Mouse (Mus musculus): ENCODE measurements around the gene Zfp184.
"Not testable (repeated sequence)": the region's sequence is repeated elsewhere in the genome, so short reads cannot be mapped to it uniquely, and the experiment has no call there.

Gene Zfp184

DNA sequence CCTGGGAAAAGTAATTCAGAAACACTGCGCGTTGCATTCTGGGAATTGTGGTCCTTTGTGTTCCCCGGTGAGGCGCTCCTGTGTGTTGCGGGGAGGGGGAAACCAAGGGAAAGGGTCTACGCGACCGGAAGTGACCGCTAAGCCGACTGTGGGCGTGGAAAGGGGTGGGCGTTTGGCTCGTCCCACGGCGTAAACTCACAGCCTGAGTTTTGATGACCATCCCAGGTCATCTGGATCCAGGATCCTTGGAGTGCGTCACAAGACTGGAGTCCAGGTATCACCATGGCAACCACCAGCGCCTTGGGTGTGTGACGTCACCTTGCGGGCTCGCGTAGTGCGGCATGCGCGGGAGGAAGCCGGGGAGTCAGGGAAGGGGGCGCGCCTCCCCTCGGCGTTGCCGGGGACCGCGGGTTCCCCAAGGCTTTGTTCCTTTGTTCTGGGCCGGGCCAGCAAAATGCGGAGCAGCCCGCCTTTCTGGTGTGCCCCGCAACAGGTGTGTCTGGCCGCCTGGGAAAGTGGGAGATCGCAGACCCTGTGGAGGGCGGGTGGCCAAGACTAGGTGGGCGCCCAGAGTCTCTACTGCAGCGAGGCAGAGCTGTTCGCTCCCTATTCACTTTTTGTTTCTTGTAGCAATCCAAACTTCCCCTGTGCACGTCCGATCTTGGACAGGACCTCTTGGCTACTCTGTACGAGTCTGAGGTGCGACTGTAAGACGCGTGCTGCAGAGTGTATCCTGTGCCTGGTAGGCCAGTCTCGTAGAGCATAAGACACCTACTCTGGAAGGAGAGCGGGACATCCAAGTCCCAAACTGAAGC is at the start of gene Zfp184:
Gene Zfp184 (plus strand): TSS at position 169 of the 815 bp plus-strand sequence.
- peak; percentile 87 to 90 for DNase-seq

DNA sequence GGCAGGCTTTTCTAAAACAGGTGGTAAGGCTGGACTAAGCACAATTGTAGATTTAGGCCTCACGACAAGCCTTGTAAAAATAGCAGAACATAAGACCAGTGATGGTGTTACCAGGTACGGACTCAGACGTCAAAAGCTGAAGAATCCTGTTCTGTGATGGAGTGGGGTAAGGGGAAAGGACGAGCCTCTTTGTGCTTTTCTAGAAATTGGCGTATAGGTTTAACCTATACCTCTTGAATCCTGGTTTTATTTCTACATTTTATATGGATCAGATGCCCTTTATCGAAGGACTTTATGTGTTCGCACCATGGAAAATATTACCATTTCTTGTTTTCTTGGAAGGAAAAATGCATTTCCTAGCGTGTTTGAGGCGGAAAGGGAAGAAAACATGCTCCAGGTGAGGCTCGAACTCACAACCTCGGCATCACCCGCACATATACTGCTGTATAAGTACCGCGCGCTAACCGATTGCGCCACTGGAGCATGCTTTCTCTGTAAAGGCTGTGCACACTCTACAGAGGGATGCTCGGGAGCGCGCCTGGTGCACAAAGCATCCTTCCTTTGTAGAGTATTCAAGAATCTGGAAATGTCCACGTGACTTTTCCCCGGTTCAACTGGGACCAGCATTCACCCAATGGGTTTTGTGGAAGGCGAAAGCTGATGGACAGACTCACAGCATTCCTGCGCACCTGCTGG is 48.2 kb upstream of the Zfp184 start:
- no peak for DNase-seq

DNA sequence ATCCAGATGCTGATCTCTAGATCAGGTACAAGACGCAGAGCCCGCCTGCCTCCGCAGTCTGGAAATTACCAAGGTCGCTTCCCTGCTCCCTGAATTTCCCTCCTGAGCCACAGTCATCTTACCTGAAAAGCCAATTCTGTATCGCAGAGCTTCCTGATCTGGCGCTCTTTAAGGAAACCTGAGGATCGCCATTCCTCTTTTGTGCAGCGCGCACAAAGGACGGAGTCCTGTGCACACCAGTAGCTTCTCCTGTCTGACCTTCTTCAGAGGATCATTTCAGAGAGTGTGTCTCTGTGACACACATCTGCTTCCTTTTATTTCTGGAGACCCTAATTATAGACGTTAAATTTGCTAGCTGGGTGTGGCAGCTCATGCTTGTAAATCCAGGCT is 47.7 kb upstream of the Zfp184 start:
- DNase-seq = no peak

DNA sequence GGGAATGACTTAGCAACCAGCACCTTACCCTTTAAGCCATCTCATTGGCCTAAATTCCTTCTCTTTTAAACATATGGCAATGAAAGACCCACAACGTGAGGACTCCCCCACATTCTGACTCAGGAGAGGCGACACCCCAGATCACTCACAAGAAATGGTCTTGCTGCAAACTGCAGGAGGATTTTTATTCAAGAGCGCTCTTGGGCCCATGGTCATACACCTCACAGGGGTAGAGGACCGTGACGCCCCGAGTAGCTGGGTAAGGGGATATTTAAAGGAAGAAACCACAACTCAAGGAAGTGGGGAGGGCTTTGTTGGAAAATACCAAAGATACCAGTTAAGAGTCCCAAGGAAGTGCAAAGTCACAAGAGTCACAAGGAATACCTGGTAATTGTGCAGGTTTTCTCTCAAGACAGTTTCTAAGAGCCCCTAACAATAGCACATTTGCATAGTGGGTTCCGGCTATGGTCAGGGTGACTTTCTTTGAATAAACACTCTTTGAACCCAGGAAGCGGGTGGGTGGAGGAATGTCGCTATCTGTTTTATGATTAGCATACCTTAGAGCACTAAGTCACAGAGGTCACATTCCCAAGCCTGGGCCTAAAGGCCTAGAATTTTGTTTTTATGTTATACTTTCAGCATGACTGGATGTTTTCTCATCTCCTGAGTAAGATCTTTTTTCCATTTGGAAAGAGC is 43.9 kb upstream of the Zfp184 start:
- not testable (repeated sequence) for DNase-seq

DNA sequence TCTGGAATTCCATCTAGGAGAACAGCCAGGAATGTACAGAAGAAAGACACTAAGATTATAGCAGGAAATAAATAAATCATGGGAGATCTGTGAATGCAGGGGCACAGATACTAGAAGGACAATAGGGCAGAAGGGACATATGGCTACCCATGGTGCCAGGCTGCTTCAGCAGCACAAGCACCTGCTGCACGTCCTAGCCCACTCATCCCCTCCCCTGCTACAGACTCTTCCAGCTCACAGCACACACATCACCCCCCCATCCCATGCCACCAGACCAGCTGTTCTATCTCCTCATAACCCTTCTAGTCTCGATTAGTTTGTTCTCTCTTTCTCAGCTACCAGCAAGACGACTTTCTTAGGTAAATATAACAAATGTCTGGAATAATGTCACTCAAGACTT is 41.4 kb upstream of the Zfp184 start:
- DNase-seq = no peak

DNA sequence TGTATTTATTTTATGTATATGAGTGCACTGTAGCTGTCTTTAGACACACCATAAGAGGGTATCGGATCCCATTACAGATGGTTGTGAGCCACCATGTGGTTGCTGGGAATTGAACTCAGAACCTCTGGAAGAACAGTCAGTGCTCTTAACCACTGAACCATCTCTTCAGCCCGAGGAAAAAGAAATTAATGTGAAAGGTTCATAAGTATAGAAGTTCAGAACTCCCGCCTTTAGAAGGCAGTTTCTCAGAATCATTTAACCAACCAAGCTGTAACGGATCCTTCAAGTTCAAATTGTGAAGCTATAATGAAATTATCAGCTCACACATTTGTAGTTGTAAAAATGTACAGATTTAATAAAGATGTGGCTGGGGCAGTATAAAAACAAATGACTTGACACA is 40.8 kb upstream of the Zfp184 start:
- not testable (repeated sequence) for DNase-seq

DNA sequence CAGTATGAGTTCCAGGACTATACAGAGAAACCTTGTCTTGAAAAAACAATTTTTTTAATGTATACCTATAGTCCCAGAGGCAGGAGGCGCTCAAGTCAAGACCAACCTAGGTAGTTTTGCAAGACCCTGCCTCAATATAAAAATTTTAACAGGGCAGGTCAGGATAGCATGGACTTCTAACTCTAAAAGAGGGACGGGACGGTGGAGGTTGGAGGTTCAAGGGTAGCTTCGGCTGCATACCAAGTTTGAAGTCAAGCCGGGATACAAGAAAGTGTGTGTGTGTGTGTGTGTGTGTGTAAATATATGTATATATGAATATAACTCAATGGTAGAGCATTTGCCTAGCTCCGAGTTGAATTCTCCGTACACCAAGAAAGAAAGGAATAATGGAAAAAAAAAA is 38.6 kb upstream of the Zfp184 start:
- DNase-seq = no peak

DNA sequence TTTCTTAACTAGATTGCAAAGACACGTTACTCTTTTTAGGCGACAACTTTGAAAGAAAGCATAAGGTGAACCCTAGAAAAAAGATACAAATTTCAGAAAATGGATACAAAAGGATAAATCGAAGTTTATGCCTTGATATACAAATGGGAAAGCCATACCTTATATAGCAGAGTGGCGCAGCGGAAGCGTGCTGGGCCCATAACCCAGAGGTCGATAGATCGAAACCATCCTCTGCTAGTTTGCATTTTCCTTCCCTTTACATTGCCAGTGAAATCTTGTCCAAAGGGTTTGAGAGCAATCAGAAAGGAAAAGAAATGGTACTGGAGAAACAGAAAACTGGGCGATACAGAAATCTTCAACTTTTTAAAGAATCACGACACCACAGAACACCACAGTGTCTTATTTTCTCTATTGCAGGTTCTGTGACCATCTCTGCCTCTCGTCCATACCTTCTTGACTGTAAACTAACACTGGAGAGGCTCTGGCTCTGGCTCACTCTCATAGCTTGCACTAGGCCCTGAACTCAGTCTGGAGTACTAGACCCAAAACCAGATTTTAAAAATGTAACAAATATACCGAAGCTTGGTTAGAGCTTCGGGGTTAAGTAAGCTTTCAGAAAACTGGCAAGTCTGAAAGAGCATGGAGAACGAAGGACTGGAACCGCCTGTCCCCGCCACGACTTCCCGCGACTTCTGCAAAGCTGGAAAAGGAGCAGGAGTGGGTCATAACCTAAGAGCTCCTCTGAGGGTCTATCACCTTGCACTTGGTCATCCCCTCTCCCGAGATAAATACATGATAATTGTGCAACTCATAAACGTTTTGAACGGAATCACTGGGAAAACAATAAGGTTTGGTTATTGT is 37.7 kb upstream of the Zfp184 start:
- no peak for DNase-seq

DNA sequence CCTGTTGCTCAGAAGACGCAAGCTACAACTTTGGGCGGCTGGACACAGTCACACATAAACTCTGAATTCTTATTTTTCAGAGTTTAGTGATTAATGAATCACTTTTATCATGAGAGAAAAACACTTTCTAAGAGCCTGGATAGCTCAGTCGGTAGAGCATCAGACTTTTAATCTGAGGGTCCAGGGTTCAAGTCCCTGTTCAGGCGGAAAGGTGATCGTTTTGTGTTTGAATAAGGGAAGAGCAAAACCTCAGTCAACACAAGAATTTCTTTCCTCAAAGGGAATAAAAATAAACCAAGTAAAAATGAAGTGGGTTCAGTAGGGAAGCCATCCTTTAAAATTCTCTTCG is 37.1 kb upstream of the Zfp184 start:
- not testable (repeated sequence) for DNase-seq

DNA sequence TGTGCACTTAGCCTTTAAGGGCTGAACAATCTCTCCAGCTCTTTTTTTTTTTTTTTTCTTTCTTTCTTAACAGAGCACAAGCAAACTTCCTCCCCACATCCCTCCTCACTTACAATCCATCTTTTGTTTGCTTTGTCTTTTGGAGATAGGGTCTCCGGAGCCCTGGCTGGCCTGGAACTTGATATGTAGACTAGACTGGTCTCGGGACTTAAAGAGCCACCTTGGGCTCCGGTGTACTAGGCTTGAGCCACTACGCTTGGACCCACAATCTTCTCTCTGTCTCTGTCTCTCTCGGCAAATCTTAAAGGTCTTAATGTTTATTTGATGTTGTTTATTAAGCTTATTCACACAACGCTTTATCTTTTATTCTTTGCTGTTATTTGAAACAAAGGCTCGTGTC is 34.2 kb upstream of the Zfp184 start:
- DNase-seq = no peak

DNA sequence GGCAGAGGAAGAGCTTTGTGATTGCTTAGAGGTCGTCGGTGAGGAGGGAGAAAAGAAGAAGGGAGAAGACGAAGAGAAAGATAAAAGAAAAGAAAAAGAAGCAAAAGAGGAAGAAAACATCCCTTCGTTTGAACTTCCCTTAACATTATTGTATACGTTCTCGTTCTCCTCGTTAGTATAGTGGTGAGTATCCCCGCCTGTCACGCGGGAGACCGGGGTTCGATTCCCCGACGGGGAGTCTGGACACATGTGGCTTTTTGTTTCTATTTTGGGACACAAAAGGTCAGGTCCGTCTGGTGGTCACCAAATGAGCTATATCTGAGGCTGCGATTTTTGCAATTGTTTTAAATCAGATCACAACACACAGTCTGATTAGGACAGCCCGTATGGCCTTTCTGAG is 33.7 kb upstream of the Zfp184 start:
- no peak for DNase-seq

DNA sequence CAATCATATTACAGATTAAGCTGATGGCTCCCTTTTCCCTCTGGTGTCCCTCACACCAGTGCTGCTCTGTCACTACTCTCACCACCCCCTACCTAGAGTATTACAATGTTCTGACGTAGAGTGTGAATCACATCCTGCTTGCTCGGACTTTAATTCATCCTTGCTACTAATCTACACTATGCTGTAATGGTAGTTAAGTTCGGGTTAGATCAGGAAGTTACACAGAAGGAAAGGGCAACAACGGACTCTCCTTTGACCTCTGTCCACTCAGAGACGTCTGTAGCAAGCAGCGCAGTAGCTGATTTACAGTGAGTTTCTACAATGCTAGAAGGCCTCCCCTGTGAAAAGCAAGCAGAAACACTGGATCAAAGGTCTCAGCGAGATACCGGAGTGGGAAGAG is 31.0 kb upstream of the Zfp184 start:
- no peak for DNase-seq

DNA sequence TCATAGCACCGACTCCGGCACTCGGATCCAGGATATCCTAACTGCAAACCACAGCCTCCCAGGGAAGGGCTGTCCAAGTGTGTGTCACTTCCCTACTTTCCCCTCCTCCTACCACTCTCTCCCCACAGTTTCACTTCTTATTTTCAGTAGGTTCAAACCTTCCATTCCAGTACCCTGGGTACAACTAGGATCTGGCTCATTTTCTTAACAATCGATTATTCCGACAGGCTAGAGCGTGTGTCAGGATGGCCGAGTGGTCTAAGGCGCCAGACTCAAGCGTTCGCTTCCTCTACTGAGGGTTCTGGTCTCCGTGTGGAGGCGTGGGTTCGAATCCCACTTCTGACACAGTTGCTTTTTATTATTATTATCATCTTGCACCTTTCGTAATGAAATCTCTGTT is 30.3 kb upstream of the Zfp184 start:
- DNase-seq = peak in 1 of 2 experiments; percentile 14

DNA sequence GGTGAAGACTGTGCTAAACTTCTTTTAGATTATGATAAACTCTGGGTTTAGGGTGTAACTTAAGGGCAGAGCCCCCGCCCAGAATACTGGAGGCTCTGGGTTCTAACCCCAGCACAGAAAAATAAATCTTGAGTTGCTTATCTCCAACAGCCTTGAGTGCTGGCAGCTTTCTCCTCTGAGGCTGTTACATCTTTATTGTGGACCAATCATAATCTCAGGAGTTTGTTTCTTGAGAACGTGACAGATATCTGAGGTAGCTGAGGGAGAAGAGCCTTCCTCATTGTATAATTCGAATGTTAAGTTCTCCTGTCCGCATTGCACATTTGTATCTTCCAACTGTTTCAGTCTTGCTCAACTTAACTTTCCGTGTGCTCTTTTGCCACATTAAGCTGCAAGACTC is 29.4 kb upstream of the Zfp184 start:
- DNase-seq = no peak

DNA sequence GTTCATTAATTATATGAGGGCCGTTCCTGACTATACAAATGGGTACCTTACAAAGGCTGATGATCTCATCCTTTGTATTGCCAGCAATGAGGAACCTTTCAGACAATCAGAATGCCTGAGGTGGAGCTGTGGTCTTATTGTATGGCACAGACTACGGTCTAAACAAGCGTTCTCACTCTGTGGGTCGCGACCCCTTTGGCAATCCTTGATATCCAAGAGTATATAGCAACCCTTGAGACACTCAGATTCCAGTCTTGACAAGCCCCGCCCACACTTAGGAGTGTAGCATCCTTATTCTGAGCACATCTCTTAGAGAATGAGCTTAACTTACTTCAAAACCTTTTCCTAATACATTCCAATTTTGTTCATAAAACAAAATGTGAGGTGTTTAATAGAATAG is 28.8 kb upstream of the Zfp184 start:
- DNase-seq = no peak

DNA sequence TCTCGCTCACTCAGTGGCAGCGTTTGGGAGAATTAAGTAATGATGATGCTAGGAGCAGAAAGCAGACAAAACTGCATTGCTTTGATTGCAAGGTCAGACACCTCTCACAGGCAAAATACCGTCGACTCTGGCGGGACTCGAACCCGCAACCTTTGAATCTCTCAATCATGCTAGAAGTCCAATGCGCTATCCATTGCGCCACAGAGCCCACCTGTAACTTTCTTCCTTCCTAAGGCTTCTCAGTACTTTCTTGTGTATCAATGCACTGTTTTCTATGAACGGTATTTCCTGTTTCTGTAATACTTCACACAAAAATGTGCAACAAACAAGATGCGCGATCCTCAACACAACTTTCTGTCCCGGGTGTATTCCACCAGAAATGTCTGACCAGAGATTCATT is 27.9 kb upstream of the Zfp184 start:
- DNase-seq = no peak

DNA sequence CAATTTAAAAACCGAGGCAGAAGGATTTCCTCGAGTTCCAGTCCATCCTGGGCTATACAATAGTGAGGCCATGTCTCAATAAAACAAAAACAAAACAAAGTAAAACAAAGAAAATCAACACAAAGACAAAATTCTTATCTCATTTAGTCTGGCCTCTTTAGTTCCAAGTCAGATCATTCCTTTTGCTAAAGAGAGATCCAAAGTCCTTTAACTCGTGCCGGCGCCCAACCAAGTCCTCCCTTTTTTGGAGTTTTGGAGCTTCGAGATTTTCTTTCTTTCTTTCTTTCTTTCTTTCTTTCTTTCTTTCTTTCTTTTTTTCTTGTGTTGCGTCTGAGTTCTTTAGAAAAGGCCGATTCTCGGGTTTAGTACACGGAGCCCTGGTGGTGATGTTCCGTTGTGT is 27.4 kb upstream of the Zfp184 start:
- DNase-seq = no peak

DNA sequence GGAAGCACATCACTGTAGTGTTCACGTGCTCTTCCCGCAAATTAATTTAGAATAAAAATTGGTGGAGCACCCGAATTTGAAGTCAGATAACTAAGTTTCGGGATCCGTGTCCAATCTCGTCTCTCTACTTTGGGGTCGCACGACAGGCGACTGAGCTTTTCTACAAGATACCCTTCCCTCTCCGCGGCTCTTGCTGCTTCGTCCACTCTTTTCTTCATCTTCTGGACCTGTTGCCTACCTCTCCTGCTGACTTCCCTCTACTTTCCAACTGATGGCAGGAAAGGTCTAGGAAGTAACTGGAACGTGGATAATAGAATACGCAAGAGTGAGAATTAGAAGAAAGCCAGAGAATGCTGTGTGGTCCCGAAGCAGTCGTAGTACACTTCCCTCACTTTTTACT is 26.9 kb upstream of the Zfp184 start:
- no peak for DNase-seq

DNA sequence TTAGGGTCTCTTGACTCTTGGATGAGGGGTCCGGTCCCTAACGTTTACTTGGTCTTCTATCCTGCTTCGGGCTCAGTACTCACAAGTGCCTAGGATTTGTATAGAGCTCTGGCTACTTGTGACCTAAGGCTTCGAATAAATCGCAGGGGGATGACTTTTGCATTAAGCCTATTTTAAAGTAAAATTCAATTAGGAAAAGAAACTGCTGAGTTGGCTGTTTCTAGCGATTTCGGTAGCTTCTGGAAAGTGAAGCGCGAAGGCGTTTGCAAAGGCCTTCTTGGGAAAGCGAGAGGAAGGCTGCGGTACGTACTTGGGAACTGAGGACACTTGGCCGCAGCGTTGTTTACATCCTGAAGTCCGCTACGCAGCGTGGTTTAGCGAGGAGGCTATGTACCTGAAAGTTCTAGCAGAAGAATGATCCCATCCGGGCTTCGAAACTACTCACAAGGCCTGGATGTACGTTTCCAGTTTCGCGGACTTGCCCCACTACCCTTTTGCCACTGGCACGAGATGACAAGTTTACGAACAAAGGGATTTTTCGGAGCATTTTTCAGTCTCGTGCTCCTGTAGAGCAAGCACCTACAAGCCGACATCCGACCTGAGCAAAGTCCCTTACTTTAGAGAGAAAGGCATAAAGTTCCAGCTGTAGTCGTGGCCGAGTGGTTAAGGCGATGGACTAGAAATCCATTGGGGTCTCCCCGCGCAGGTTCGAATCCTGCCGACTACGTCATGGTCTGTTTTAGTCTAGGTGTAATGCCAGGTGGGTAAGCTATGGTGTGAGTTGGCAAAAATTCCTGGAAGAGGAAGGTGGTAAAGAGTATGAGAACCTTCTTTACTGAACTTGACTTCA is 26.1 kb upstream of the Zfp184 start:
- peak; percentile 40 to 66 for DNase-seq

DNA sequence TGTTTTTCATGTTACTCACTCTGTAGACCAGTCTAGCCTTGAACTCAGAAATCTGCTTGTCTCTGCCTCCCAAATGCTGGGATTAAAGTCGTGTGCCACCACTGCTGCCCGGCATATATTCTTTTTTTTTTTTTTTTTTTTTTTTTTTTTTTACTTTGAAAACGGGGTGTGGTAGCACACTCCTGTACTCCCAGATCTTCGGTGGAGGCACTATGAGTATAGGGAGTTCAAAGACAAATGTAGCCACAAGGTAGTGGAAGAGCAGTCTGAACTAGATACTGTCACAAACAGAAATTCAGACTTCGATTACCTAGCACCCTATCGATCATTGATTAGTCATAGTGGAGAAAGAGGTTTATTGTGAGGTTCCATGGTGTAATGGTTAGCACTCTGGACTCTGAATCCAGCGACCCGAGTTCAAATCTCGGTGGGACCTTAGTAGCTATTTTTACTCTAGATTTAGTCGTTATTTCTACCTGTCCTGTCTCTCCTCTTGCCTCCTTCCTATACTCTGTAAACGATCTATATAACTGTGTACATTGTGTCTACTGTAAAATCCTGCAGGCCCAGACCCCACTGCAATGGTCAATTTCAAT is 25.0 kb upstream of the Zfp184 start:
- DNase-seq = no peak

DNA sequence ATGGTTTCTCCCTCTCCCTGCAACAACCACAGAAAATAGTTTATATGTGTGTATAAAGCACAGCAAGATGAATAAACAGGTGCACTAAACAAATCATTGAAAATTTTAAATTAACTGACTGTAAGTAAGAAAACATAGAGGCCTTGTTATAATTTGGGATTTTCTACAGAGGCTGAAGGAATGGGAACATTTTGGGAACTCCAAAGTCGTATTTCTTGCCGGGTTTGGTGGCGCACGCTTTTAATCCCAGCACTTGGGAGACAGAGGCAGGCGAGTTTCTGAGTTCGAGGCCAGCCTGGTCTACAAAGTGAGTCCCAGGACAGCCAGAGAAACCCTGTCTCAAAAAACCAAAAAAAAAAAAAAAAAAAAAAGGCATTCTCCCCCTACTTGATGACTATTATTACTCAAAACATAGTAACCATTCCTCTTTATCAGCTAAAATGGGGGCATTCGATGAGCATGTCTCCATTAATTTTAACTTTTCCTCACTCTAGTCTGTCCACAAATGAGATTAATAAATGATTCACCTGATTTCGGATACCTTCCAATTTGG is 24.1 kb upstream of the Zfp184 start:
- no peak for DNase-seq
